ENCODE assay signal across 8 mouse cellular contexts in genomic region chr4:55480322-55480767, GRCm38 (mm10). TPM values are rescaled to one million over a fixed set of nuclear protein-coding genes. Genes with fewer than 3 reads are reported as not detected.
DNase-seq lines count a peak whose midpoint lies in the region; ATAC-seq and TF ChIP-seq lines count a peak whose summit lies in the region.

No protein-coding gene starts in this region.

- TF ChIP-seq CTCF in bone marrow, adult 2 months (IDR thresholded peaks at IDR 0.05; ENCODE audit: control insufficient read depth, insufficient read depth, low read length) = peak; percentile 87

- no peak overlapping the region for H3K4me3 ChIP-seq in bone marrow, adult 2 months (replicated peaks; ENCODE audit: control insufficient read depth, low read depth, low read length)
- peak overlapping the region; percentile 26 for H3K4me3 ChIP-seq in embryonic facial prominence, embryonic 14.5 days (ENCODE audit: low read depth, low read length)
- H3K4me3 ChIP-seq in heart, embryonic 11.5 days (ENCODE audit: low read depth, low read length) = peak overlapping the region; percentile 29
- peak overlapping the region; percentile 34 for H3K4me3 ChIP-seq in limb, embryonic 12.5 days (replicated peaks)
- 0 out of 2 replicates have a peak overlapping the region, but pooled peaks have one; percentile 12 for H3K4me3 ChIP-seq in midbrain, embryonic 14.5 days (replicated peaks; ENCODE audit: low read depth, low read length)

- 0 out of 2 replicates have a peak overlapping the region, but pooled peaks have one; percentile 1 for H3K9ac ChIP-seq in embryonic facial prominence, embryonic 14.5 days (ENCODE audit: low read depth, low read length)
- 0 out of 2 replicates have a peak overlapping the region, but pooled peaks have one; percentile 22 for H3K9ac ChIP-seq in heart, embryonic 11.5 days (ENCODE audit: low read depth, low read length)
- peak overlapping the region; percentile 42 for H3K9ac ChIP-seq in limb, embryonic 12.5 days (replicated peaks)
- no peak overlapping the region for H3K9ac ChIP-seq in midbrain, embryonic 14.5 days (replicated peaks; ENCODE audit: low read length)

- ATAC-seq in embryonic facial prominence, embryonic 14.5 days (ENCODE audit: low read depth) = peak; percentile 85
- no peak for ATAC-seq in heart, embryonic 11.5 days (replicated peaks; ENCODE audit: insufficient number of reproducible peaks, low FRiP score, low TSS enrichment)
- ATAC-seq in limb, embryonic 12.5 days (ENCODE audit: insufficient number of reproducible peaks, insufficient read depth, low FRiP score, low TSS enrichment, low read depth) = peak; percentile 82
- ATAC-seq in midbrain, embryonic 14.5 days (ENCODE audit: low FRiP score, low TSS enrichment) = peak; percentile 60; the same call in 1 of the 2 replicates

- H3K27ac ChIP-seq in bone marrow, adult 2 months (ENCODE audit: control insufficient read depth, insufficient read depth, low read depth, low read length, poor library complexity) = no peak overlapping the region
- peak overlapping the region; percentile 13; the same call in 1 of the 2 replicates for H3K27ac ChIP-seq in embryonic facial prominence, embryonic 14.5 days (replicated peaks; ENCODE audit: low read depth, low read length)
- H3K27ac ChIP-seq in heart, embryonic 11.5 days (ENCODE audit: low read depth, low read length) = no peak overlapping the region
- no peak overlapping the region for H3K27ac ChIP-seq in limb, embryonic 12.5 days
- H3K27ac ChIP-seq in midbrain, embryonic 14.5 days (replicated peaks; ENCODE audit: low read depth, low read length) = no peak overlapping the region

- no peaks in the 10 kb centered on the region for H3K4me1 ChIP-seq in bone marrow, adult 2 months (ENCODE audit: control insufficient read depth, insufficient read depth, low read length)
- H3K4me1 ChIP-seq in embryonic facial prominence, embryonic 14.5 days (ENCODE audit: control insufficient read depth, insufficient read depth, low read length) = peaks cover 11% of the 10 kb centered on the region
- H3K4me1 ChIP-seq in heart, embryonic 11.5 days (ENCODE audit: control insufficient read depth, insufficient read depth, low read length) = 0 out of 2 replicates have a peak, but pooled peaks cover 3% of the 10 kb centered on the region
- H3K4me1 ChIP-seq in limb, embryonic 12.5 days (replicated peaks) = peaks cover 9% of the 10 kb centered on the region; the same call in 1 of the 2 replicates
- no peaks in the 10 kb centered on the region; the same call in 1 of the 2 replicates for H3K4me1 ChIP-seq in midbrain, embryonic 14.5 days (ENCODE audit: control insufficient read depth, insufficient read depth, low read length)

- peak; percentile 77 for DNase-seq in embryonic facial prominence, embryonic 14.5 days (ENCODE audit: low spot score)
- DNase-seq in kidney, adult 9 months = peak; percentile 56
- peak; percentile 84 for DNase-seq in midbrain, embryonic 14.5 days
- DNase-seq in spleen, adult 18-20 months = peak; percentile 18 to 71
- no peak for DNase-seq in adipocyte (ENCODE audit: low spot score)

- H3K9me3 ChIP-seq in embryonic facial prominence, embryonic 14.5 days (ENCODE audit: control insufficient read depth, low read length) = no peaks in the 10 kb centered on the region
- H3K9me3 ChIP-seq in heart, embryonic 11.5 days (replicated peaks; ENCODE audit: control insufficient read depth, low read length) = no peaks in the 10 kb centered on the region
- no peaks in the 10 kb centered on the region for H3K9me3 ChIP-seq in limb, embryonic 12.5 days
- H3K9me3 ChIP-seq in midbrain, embryonic 14.5 days (ENCODE audit: control insufficient read depth, low read length) = no peaks in the 10 kb centered on the region

- peak overlapping the region; percentile 51 for H3K4me2 ChIP-seq in embryonic facial prominence, embryonic 14.5 days (ENCODE audit: low read depth, low read length)
- H3K4me2 ChIP-seq in heart, embryonic 11.5 days = peak overlapping the region; percentile 69
- H3K4me2 ChIP-seq in limb, embryonic 12.5 days = peak overlapping the region; percentile 60
- peak overlapping the region; percentile 48 for H3K4me2 ChIP-seq in midbrain, embryonic 14.5 days (ENCODE audit: low read length)

- 53% methylated on average over 25 of the region's 25 CpGs for WGBS in bone marrow, adult 2 months
- WGBS in embryonic facial prominence, embryonic 14.5 days = 6% methylated on average over 21 of the region's 25 CpGs
- WGBS in heart, embryonic 11.5 days (ENCODE audit: insufficient replicate concordance) = 16% methylated on average over 25 of the region's 25 CpGs
- 17% methylated on average over 25 of the region's 25 CpGs for WGBS in limb, embryonic 12.5 days
- 13% methylated on average over 25 of the region's 25 CpGs for WGBS in midbrain, embryonic 14.5 days

- no peaks in the 10 kb centered on the region for H3K27me3 ChIP-seq in embryonic facial prominence, embryonic 14.5 days (replicated peaks; ENCODE audit: control insufficient read depth, insufficient read depth, low read length)
- no peaks in the 10 kb centered on the region for H3K27me3 ChIP-seq in heart, embryonic 11.5 days (ENCODE audit: control insufficient read depth, insufficient read depth, low read length)
- no peaks in the 10 kb centered on the region for H3K27me3 ChIP-seq in limb, embryonic 12.5 days
- no peaks in the 10 kb centered on the region for H3K27me3 ChIP-seq in midbrain, embryonic 14.5 days (ENCODE audit: control insufficient read depth, insufficient read depth, low read length)

- no peak for TF ChIP-seq POLR2A in bone marrow, adult 2 months (IDR thresholded peaks at IDR 0.05; ENCODE audit: borderline replicate concordance, control insufficient read depth, low read depth, low read length)

- H3K36me3 ChIP-seq in embryonic facial prominence, embryonic 14.5 days (ENCODE audit: control insufficient read depth, insufficient read depth, low read length) = no peaks in the 10 kb centered on the region
- no peaks in the 10 kb centered on the region for H3K36me3 ChIP-seq in heart, embryonic 11.5 days (ENCODE audit: control insufficient read depth, insufficient read depth, low read length)
- no peaks in the 10 kb centered on the region for H3K36me3 ChIP-seq in limb, embryonic 12.5 days
- H3K36me3 ChIP-seq in midbrain, embryonic 14.5 days (ENCODE audit: control insufficient read depth, insufficient read depth, low read length) = no peaks in the 10 kb centered on the region

RNA-seq across cellular contexts. Expression of gene Klf4, which starts 51.9 kb away (rescaled TPM):
- 2.8 and 17.3 TPM in 2 replicates for polyA plus RNA-seq in bone marrow, adult 2 months (2011; ENCODE audit: insufficient read depth, insufficient read length, low replicate concordance, missing spikeins)
- 24.4 and 27.5 TPM in 2 replicates for polyA plus RNA-seq in embryonic facial prominence, embryonic 14.5 days (2014; fragmentation: Nextera tagmentation; extraction: Ambion mirVana)
- 3.3 and 4.0 TPM in 2 replicates for polyA plus RNA-seq in heart, embryonic 11.5 days (2014; fragmentation: Nextera tagmentation; extraction: Ambion mirVana)
- polyA plus RNA-seq in limb, embryonic 12.5 days (2016; fragmentation: Nextera tagmentation; extraction: Ambion mirVana) = 3.3 and 3.7 TPM in 2 replicates
- 1.4 and 2.2 TPM in 2 replicates for polyA plus RNA-seq in midbrain, embryonic 14.5 days (2014; fragmentation: Nextera tagmentation; extraction: Ambion mirVana)
